Mouse (Mus musculus): Measurements from ENCODE around the gene Kcnc3.

The Kcnc3 gene

GRCm38 (mm10) chr7:44570989-44571388 lies 19.5 kb upstream of the Kcnc3 start:
- in situ Hi-C loops (cut with MseI, MboI) = no loop called here

DNA sequence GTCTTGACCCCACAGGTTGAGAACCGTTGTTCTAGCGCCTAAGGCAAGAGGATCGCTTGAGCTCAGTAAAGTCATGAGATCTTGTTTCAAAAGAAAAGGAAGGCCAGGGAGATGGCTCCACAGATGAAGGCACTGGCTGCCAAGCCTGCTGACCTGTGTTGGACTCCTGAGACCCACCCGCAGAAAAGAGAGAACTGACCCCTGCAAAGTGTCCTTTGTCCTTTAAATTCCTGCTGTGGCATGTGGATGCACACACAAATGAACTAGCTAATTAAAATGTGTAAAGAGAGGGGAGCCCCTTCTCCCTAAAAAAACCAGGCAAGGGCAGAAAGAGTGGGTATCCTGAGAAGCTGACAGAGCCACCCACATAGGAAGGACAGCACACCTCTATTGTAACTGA lies 18.7 kb upstream of the Kcnc3 start:
- in situ Hi-C loops (cut with MseI, MboI) = no loop called here

- in situ Hi-C loops (cut with MseI, MboI) = no loop called here
Observed at GRCm38 (mm10) chr7:44572213-44572701, 18.2 kb upstream of the Kcnc3 start, which contains the start of gene Napsa. TSS of gene Napsa (plus strand) at chr7:44572380.

GRCm38 (mm10) chr7:44572956-44573484 lies 17.4 kb upstream of the Kcnc3 start:
- in situ Hi-C loops (cut with MseI, MboI) = no loop called here

- in situ Hi-C loops (cut with MseI, MboI) = no loop called here
Observed at GRCm38 (mm10) chr7:44576333-44576844, 14.1 kb upstream of the Kcnc3 start.

GRCm38 (mm10) chr7:44581637-44582036 lies 8.8 kb upstream of the Kcnc3 start:
- in situ Hi-C loops (cut with MseI, MboI) = no loop called here

DNA sequence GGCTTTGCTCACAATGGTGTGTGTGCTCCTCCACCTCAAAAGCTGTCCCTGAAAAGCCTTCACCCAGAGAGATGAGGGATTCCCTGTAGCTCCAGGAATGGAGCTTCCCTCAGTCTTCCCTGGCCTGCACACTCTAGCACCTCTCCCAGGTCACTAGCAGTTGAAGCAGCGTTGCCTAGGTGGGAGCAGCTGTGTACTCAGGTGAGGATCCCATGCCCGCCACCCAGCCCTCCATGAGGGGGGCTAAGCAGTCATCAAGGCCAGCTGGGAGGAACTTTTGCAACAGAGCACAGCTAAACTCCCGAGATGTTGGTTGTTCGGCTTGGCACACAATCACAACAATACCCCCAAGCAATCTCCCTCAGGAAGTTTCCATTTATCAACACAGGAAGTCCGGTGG lies 7.8 kb upstream of the Kcnc3 start:
- in situ Hi-C loops (cut with MseI, MboI) = no loop called here

DNA sequence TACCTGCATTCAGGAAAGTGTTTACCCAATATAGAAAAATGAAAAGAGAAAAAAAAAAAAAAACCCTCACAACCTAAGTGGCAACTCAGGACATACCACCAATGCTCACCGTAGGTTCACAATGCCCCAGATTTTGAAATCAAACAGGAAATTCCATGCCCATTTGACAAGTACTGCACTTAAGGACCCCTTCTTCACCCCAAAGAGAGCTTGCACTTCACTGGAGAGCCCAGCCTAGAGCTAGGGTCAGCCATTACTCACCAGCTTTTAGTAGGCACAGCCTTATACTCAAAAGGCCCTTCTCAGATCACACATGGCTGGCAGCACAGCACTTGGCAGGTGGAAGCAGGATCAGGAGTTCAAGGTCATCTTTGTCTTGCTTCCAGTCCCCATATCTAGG lies 7.3 kb upstream of the Kcnc3 start:
- in situ Hi-C loops (cut with MseI, MboI) = no loop called here

GRCm38 (mm10) chr7:44584265-44584804 lies 6.1 kb upstream of the Kcnc3 start:
- in situ Hi-C loops (cut with MseI, MboI) = no loop called here

- in situ Hi-C loops (cut with MseI, MboI) = no loop called here
Observed at GRCm38 (mm10) chr7:44584921-44585320, 5.5 kb upstream of the Kcnc3 start.

DNA sequence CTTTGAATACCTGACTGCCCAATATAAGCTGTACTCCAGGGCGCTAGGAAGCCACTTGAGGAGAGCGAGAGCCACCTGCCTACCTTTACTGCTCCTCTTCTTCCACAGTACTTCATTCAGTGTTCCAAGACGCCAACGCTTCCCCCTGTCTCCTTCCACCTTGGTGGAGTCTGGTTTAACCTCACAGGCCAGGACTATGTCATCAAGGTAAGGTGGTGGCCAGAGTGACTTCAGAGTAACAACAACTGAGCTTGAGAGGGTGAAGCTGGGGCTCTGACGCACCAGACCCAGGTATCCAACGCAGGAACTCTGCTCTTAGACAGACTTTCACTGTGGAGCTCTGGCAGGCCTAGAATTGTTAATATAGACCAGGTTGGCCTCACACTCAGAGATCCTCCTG lies 4.9 kb upstream of the Kcnc3 start:
- in situ Hi-C loops (cut with MseI, MboI) = no loop called here

- in situ Hi-C loops (cut with MseI, MboI) = no loop called here
Observed at GRCm38 (mm10) chr7:44586518-44586917, 3.9 kb upstream of the Kcnc3 start.

GRCm38 (mm10) chr7:44586930-44587329 lies 3.5 kb upstream of the Kcnc3 start:
- in situ Hi-C loops (cut with MseI, MboI) = no loop called here

DNA sequence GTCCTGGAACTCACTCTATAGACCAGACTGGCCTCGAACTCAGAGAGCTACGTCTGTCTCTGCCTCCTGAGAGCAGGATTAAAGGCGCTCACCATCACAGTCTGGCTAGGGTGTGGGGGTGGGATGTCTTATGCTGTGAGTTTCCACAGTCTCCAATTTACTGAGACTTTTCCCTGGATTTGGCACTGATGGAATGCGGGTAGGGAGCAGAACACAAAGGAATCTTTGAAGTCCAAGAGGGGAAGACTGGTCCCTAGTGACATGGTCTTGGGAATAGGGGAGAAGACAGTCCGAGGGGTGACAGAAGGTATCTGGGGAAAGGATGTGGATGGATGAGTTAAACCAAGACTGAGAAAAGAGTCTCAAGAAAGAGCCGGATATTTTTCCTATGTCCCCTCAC lies 2.8 kb upstream of the Kcnc3 start:
- in situ Hi-C loops (cut with MseI, MboI) = no loop called here

DNA sequence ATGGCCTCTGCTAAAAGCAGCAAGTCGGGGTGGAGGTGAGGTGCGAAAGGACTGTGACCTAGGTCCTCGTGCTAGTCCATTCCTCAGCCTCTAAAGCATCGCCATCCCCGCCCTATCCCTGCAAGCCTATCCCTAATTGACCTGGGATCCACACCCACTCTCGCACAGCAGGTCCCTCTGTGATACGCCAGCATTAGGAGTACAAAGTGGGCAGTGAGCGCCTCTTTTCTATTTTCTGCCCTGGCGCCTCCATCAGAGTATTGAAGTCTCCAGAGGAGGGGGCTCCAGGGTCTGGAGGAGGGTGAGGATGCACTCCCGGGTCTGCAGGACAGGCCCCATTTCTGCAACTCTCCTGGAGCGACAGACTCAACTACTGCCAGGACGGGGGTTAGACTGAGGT lies 2.1 kb upstream of the Kcnc3 start:
- in situ Hi-C loops (cut with MseI, MboI) = no loop called here

DNA sequence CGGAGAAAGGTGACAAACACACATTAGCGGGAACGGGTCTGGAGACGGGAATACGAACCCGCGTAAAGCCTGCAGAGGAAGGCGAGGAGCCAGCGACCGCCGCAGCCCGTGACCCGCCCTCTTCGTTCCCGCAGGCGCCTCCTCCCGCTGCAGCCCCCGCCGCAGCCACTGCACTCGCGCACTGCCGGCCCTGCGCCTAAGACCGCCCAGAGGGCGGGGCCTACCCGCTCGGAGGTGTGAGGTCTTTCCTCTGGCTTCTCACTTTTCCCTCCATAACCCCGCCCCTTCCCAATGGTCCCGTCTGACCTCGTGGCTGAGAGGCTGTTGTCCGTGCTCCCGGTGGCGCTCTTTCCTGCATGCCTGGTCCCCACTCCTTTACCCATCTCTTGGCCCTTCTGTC lies 1.3 kb upstream of the Kcnc3 start:
- in situ Hi-C loops (cut with MseI, MboI) = no loop called here

DNA sequence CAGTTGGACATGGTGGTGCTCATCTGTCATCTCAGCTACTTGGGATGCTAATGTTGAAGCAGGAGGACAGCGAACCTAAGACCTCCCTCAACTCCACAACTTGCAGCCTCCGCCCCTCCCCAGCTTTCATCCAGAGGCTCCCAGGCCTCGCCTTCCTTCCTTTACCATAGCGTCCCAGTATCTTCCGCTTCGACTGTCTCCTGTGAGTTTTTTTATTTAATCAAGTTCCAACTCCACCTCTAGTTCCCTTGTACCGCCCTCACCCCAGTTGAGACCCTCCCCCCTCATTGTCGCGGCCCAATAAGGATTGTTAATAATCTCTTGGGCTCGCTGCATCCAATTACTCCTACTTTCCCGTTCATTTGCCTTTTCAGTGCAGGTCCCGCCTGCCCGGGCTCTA lies 518 bp upstream of the Kcnc3 start:
- in situ Hi-C loops (cut with MseI, MboI) = no loop called here

DNA sequence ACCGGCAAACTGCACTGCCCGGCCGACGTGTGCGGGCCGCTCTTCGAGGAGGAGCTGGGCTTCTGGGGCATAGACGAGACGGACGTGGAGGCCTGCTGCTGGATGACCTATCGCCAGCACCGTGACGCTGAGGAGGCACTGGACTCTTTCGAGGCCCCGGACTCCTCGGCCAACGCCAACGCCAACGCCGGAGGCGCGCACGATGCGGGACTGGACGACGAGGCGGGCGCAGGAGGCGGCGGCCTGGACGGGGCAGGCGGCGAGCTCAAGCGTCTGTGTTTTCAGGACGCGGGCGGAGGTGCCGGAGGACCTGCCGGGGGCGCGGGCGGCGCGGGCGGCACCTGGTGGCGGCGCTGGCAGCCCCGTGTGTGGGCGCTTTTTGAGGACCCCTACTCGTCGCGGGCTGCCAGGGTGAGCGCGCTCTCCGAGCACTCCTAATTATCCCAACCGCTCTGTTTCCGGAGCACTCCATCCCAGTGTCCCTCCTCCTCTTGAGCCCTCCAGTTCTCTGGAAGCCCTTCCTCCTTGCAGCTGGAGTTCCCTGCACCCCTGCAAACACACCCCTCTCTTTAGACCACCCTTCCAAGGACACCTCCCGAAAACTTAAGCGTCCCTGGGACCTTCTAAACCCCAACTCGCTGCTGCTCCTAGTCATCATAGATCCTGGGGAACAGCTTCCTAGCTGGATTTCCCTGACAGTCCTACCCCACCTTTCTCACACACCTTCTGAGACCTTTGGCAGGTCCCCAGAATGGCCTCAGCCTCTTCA lies 1.1 kb downstream of the Kcnc3 start:
- in situ Hi-C loops (cut with MseI, MboI) = no loop called here

DNA sequence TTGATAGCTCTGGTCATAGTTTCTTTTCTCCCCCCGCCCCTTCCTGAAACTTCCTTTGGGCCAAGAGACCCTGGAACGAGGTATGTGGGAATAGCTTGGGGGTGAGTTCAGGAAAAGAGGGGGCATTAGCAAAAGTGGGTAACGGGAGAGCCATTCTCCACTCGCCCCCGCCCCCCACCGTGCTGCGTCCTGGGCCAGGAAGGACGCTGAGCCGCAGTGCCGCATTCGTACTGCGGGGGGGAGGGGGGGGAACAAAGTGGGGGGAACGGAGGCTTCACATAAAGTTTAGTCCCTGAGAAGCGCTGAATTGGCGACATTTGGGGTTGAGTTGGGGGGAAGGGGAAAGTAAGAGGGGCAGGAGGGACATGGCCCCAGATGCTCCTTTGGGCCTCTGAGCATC lies 2.6 kb downstream of the Kcnc3 start:
- in situ Hi-C loops (cut with MseI, MboI) = no loop called here

- in situ Hi-C loops (cut with MseI, MboI) = no loop called here
Observed at GRCm38 (mm10) chr7:44593775-44594174, 3.3 kb downstream of the Kcnc3 start.

DNA sequence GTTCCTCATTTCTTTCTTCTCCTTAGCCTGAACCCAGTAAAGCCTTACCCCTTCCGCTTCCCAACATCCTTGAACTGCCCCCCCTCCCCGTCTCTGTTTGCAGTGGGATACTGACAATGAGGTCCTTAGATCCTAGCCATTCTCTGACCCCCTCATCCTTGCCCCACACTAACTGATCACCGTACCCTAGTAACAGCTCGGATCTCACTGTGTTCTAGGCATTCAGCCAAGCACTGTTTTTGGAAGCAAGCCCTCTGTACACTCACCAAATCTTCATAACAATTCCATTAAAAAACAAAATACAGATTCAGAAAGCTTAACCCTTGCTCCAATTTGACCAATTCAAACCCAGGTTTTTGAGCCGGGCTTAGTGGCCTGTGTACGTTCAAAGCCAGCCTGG lies 3.8 kb downstream of the Kcnc3 start:
- in situ Hi-C loops (cut with MseI, MboI) = no loop called here

GRCm38 (mm10) chr7:44595131-44595561 lies 4.7 kb downstream of the Kcnc3 start:
- in situ Hi-C loops (cut with MseI, MboI) = no loop called here

- in situ Hi-C loops (cut with MseI, MboI) = no loop called here
Observed at GRCm38 (mm10) chr7:44596051-44596450, 5.6 kb downstream of the Kcnc3 start.

All from mouse trophoblast stem cell (cell line).